Mouse (Mus musculus) ovary, postnatal 10 days (tissue): Measurements from ENCODE around the gene Btf3.

ENCODE experiments used
- DNase-seq: peaks from one replicate; pipeline ENCODE4 v3.0.0; 2022; ENCODE audit warnings: low spot score

Gene Btf3

GRCm38 (mm10) chr13:98275646-98276045, 41.2 kb downstream of the Btf3 start:
- no peak for DNase-seq

- DNase-seq: no peak
These were observed 42.8 kb downstream of the Btf3 start for GRCm38 (mm10) chr13:98274023-98274422.

GRCm38 (mm10) chr13:98264111-98264510, 52.7 kb downstream of the Btf3 start:
- DNase-seq: no peak

GRCm38 (mm10) chr13:98263458-98263987, 53.3 kb downstream of the Btf3 start:
- no peak for DNase-seq

GRCm38 (mm10) chr13:98262636-98263457, 54.0 kb downstream of the Btf3 start, which contains the start of the genes Utp15 and Ankra2:
Utp15 (minus strand) TSS chr13:98263041.
Ankra2 (plus strand) TSS chr13:98263074.
- DNase-seq: peak; percentile 96
